Mouse (Mus musculus) heart, embryonic 10.5 days (tissue): ENCODE results near the gene Fpgt. TPM values are rescaled to one million over a fixed set of nuclear protein-coding genes. Genes with fewer than 3 reads are reported as not detected.

Experiments used
- DNase-seq: peaks from one replicate; pipeline ENCODE4 v3.0.0-alpha.2; 2017; ENCODE audit warnings: low spot score
- H3K27ac ChIP-seq: fragments of 300-500 bp; sonication (generic); 2 replicates; pipeline ENCODE4 v1.5.1; 2016; ENCODE audit warnings: mild to moderate bottlenecking
- H3K27me3 ChIP-seq: fragments of 300-500 bp; sonication (generic); 2 replicates; pipeline ENCODE4 v1.6.1; 2016; ENCODE audit warnings: mild to moderate bottlenecking; ENCODE audit not compliant: poor library complexity, insufficient read depth, severe bottlenecking
- H3K36me3 ChIP-seq: fragments of 300-500 bp; sonication (generic); 2 replicates; pipeline ENCODE4 v1.6.1; 2016; ENCODE audit warnings: mild to moderate bottlenecking, moderate library complexity
- H3K4me1 ChIP-seq: fragments of 300-500 bp; sonication (generic); 2 replicates; pipeline ENCODE4 v1.6.1; 2016; ENCODE audit warnings: mild to moderate bottlenecking
- H3K4me3 ChIP-seq: fragments of 300-500 bp; sonication (generic); 2 replicates; pipeline ENCODE4 v1.5.1; 2016; ENCODE audit warnings: mild to moderate bottlenecking, moderate library complexity
- H3K9me3 ChIP-seq: fragments of 300-500 bp; sonication (generic); 2 replicates; pipeline ENCODE4 v1.6.1; 2016; ENCODE audit warnings: mild to moderate bottlenecking, moderate library complexity
- WGBS: fragments of 180-500 bp; shearing (Covaris S2); methylation state at CpG from one replicate; pipeline ENCODE4 v1.1.7; 2016; 5-methylcytosine and 5-hydroxymethylcytosine counted together
- polyA plus RNA-seq: library from polyadenylated mRNA; unstranded; fragments of >200 nt; fragmentation: Nextera tagmentation; extraction: Ambion mirVana; gene quantifications from 2 replicates; pipeline ENCODE4 v1.2.1, GENCODE M21; 2016

Gene Fpgt
- polyA plus RNA-seq, 1 experiment from 2014 or later: 12.2 TPM

- H3K9me3 ChIP-seq: no peaks in the 10 kb centered on the region
- no peak overlapping the region for H3K27ac ChIP-seq
- H3K27me3 ChIP-seq: no peaks in the 10 kb centered on the region
- DNase-seq: no peak
- H3K4me3 ChIP-seq: no peak overlapping the region
- no peaks in the 10 kb centered on the region for H3K36me3 ChIP-seq
- H3K4me1 ChIP-seq: no peaks in the 10 kb centered on the region; the same call in 1 of the 2 replicates
Observed at GRCm38 (mm10) chr3:155052021-155052420, 41.2 kb downstream of the Fpgt start.

- Histone ChIP-seq H3K4me3 (no peak overlapping the region), H3K9me3 (no peaks in the 10 kb centered on the region), H3K27me3 (no peaks in the 10 kb centered on the region), H3K27ac (peak overlapping the region; percentile 67; the same call in 1 of the 2 replicates), H3K36me3 (peaks cover 13% of the 10 kb centered on the region; the same call in 1 of the 2 replicates), H3K4me1 (peaks cover 8% of the 10 kb centered on the region)
- WGBS: 19% methylated on average over 1 of the region's 1 CpGs
- DNase-seq: no peak
Observed at GRCm38 (mm10) chr3:155039012-155039836, 54.0 kb downstream of the Fpgt start.

Other genes starting within 250 kb of the Fpgt start
- 14.2 and 34.0 TPM in 2 replicates for gene Tnni3k, start 38.0 kb downstream of the Fpgt start, polyA plus RNA-seq
- gene Lrriq3, start within 50 bp of the Fpgt start, polyA plus RNA-seq: 0.74 and 0.80 TPM in 2 replicates